Mouse (Mus musculus) lung, postnatal 0 days (tissue): ENCODE results near the gene Fam161a. TPM values are rescaled to one million over a fixed set of nuclear protein-coding genes. Genes with fewer than 3 reads are reported as not detected.

ENCODE experiments used
- ATAC-seq: fragments of 200-750 bp; cut with Nextera tagmentation; 2 replicates; pipeline ENCODE4 v1.8.0; 2017; ENCODE audit warnings: moderate library complexity
- DNase-seq: peaks from one replicate; pipeline ENCODE4 v3.0.0-alpha.2; 2016; ENCODE audit warnings: low spot score
- H3K27ac ChIP-seq: fragments of 300-500 bp; sonication (generic); 2 replicates; pipeline ENCODE4 v1.5.1; 2014; ENCODE audit warnings: antibody characterized with exemption, mild to moderate bottlenecking, low read length, mixed read lengths
- H3K27me3 ChIP-seq: fragments of 300-500 bp; sonication (generic); replicated peaks from 2 replicates; pipeline ENCODE4 v1.6.1; 2014; ENCODE audit warnings: low read length, mixed read lengths; ENCODE audit not compliant: insufficient read depth
- H3K36me3 ChIP-seq: fragments of 300-500 bp; sonication (generic); 2 replicates; pipeline ENCODE4 v1.6.1; 2014; ENCODE audit warnings: low read length, mixed read lengths; ENCODE audit not compliant: insufficient read depth
- H3K4me1 ChIP-seq: fragments of 300-500 bp; sonication (generic); 2 replicates; pipeline ENCODE4 v1.6.1; 2014; ENCODE audit warnings: antibody characterized with exemption, low read depth, low read length, mixed read lengths; ENCODE audit not compliant: insufficient read depth
- H3K4me2 ChIP-seq: fragments of 300-500 bp; sonication (generic); replicated peaks from 2 replicates; pipeline ENCODE4 v1.6.1; 2014; ENCODE audit warnings: low read depth, mild to moderate bottlenecking, low read length, moderate library complexity, mixed read lengths
- H3K4me3 ChIP-seq: fragments of 300-500 bp; sonication (generic); 2 replicates; pipeline ENCODE4 v1.5.1; 2014; ENCODE audit warnings: low read depth, low read length
- H3K9ac ChIP-seq: fragments of 300-500 bp; sonication (generic); replicated peaks from 2 replicates; pipeline ENCODE4 v1.6.1; 2014; ENCODE audit warnings: low read depth, mild to moderate bottlenecking
- H3K9me3 ChIP-seq: fragments of 300-500 bp; sonication (generic); 2 replicates; pipeline ENCODE4 v1.6.1; 2016; ENCODE audit warnings: low read length, mixed read lengths
- CTCF ChIP-seq: IDR thresholded peaks from 2 replicates; pipeline ENCODE4 v1.5.1; 2016; ENCODE audit warnings: antibody characterized with exemption, mild to moderate bottlenecking
- EP300 ChIP-seq: IDR thresholded peaks from 2 replicates; pipeline ENCODE4 v1.6.1; 2016; ENCODE audit warnings: antibody characterized with exemption, mild to moderate bottlenecking, control low read depth
- WGBS: fragments of 180-500 bp; shearing (Covaris S2); extraction: QIAGEN DNeasy Blood & Tissue Kit; methylation state at CpG from one replicate; pipeline ENCODE4 v1.1.7; 2014; 5-methylcytosine and 5-hydroxymethylcytosine counted together
- polyA plus RNA-seq: library from polyadenylated mRNA; unstranded; fragments of >200 nt; fragmentation: Nextera tagmentation; extraction: Ambion mirVana; gene quantifications from 2 replicates; pipeline ENCODE4 v1.2.1, GENCODE M21; 2015

Fam161a gene
- 21.2 and 27.9 TPM in 2 replicates for polyA plus RNA-seq

- peak within 1 kb of the TSS; percentile 87 for H3K4me2 ChIP-seq
- peak; percentile 98 for DNase-seq
Observed at GRCm38 (mm10) chr11:23007481-23008180, at the start of gene Fam161a. Gene Fam161a (plus strand): TSS chr11:23007531.

GRCm38 (mm10) chr11:22957791-22958374 lies 49.4 kb upstream of the Fam161a start:
- TF ChIP-seq EP300 (no peak), CTCF (peak; percentile 70)
- no peak for ATAC-seq

More at GRCm38 (mm10) chr11:23007481-23008180, at the start of gene Fam161a:
- peak; percentile 97 for ATAC-seq
- H3K9ac ChIP-seq, result peak within 1 kb of the TSS; percentile 62
- peaks cover 11% of the 10 kb centered on the region for H3K36me3 ChIP-seq
- no peaks in the 10 kb centered on the region for H3K9me3 ChIP-seq
- no peak for TF ChIP-seq EP300
- TF ChIP-seq CTCF, result no peak
- peak within 1 kb of the TSS; percentile 60 for H3K4me3 ChIP-seq
- no peaks in the 10 kb centered on the region for H3K27me3 ChIP-seq
- H3K27ac ChIP-seq, result peak within 1 kb of the TSS; percentile 77
- WGBS, result under 1% methylated on average over 22 of the region's 22 CpGs
- H3K4me1 ChIP-seq, result no peaks in the 10 kb centered on the region

GRCm38 (mm10) chr11:22962101-22962500 lies 45.2 kb upstream of the Fam161a start:
- Histone ChIP-seq H3K9ac (no peak overlapping the region), H3K27ac (no peak overlapping the region), H3K36me3 (no peaks in the 10 kb centered on the region), H3K4me1 (no peaks in the 10 kb centered on the region), H3K27me3 (no peaks in the 10 kb centered on the region), H3K9me3 (no peaks in the 10 kb centered on the region), H3K4me2 (no peak overlapping the region), H3K4me3 (no peak overlapping the region)
- DNase-seq (no peak), ATAC-seq (no peak)
- WGBS, result 84% methylated on average over 1 of the region's 1 CpGs
- TF ChIP-seq EP300 (no peak), CTCF (no peak)

More at GRCm38 (mm10) chr11:22957791-22958374, 49.4 kb upstream of the Fam161a start:
- H3K27ac ChIP-seq, result no peak overlapping the region
- no peak for DNase-seq
- no peaks in the 10 kb centered on the region for H3K9me3 ChIP-seq
- no peak overlapping the region for H3K4me3 ChIP-seq
- 91% methylated on average over 4 of the region's 4 CpGs for WGBS
- no peaks in the 10 kb centered on the region for H3K4me1 ChIP-seq
- no peak overlapping the region for H3K9ac ChIP-seq
- H3K27me3 ChIP-seq, result no peaks in the 10 kb centered on the region
- no peaks in the 10 kb centered on the region for H3K36me3 ChIP-seq
- no peak overlapping the region for H3K4me2 ChIP-seq

GRCm38 (mm10) chr11:22964401-22964800 lies 42.9 kb upstream of the Fam161a start:
- no peak overlapping the region for H3K4me3 ChIP-seq
- H3K9me3 ChIP-seq, result no peaks in the 10 kb centered on the region
- H3K27ac ChIP-seq, result no peak overlapping the region
- no peaks in the 10 kb centered on the region for H3K27me3 ChIP-seq
- H3K9ac ChIP-seq, result no peak overlapping the region
- no peak overlapping the region for H3K4me2 ChIP-seq
- no peaks in the 10 kb centered on the region for H3K4me1 ChIP-seq
- TF ChIP-seq EP300 (no peak), CTCF (no peak)
- no peak for DNase-seq
- no peak for ATAC-seq
- WGBS, result 69% methylated on average over 4 of the region's 4 CpGs
- H3K36me3 ChIP-seq, result no peaks in the 10 kb centered on the region

GRCm38 (mm10) chr11:22965503-22965902 lies 41.8 kb upstream of the Fam161a start:
- 89% methylated on average over 4 of the region's 4 CpGs for WGBS
- no peak for TF ChIP-seq EP300
- TF ChIP-seq CTCF, result peak; percentile 50
- H3K27me3 ChIP-seq, result no peaks in the 10 kb centered on the region
- DNase-seq (no peak), ATAC-seq (0 out of 2 replicates have a peak, but pooled peaks have one; percentile 19)
- no peaks in the 10 kb centered on the region for H3K9me3 ChIP-seq
- H3K27ac ChIP-seq, result no peak overlapping the region
- H3K4me3 ChIP-seq, result no peak overlapping the region
- H3K36me3 ChIP-seq, result no peaks in the 10 kb centered on the region
- H3K4me2 ChIP-seq, result no peak overlapping the region
- H3K4me1 ChIP-seq, result no peaks in the 10 kb centered on the region
- H3K9ac ChIP-seq, result no peak overlapping the region

GRCm38 (mm10) chr11:22969486-22969885 lies 37.8 kb upstream of the Fam161a start:
- TF ChIP-seq EP300, result no peak
- peak; percentile 62 for TF ChIP-seq CTCF
- WGBS, result 53% methylated on average over 6 of the region's 6 CpGs
- H3K36me3 ChIP-seq, result no peaks in the 10 kb centered on the region

More at GRCm38 (mm10) chr11:22969486-22969885, 37.8 kb upstream of the Fam161a start:
- Histone ChIP-seq H3K9me3 (no peaks in the 10 kb centered on the region), H3K4me2 (no peak overlapping the region), H3K4me3 (no peak overlapping the region), H3K4me1 (no peaks in the 10 kb centered on the region), H3K27me3 (no peaks in the 10 kb centered on the region), H3K9ac (no peak overlapping the region), H3K27ac (no peak overlapping the region)
- DNase-seq, result peak; percentile 75
- no peak for ATAC-seq
